Mouse (Mus musculus) embryonic facial prominence, embryonic 13.5 days (tissue): Measurements from ENCODE around the gene Kcna7. TPM values are rescaled to one million over a fixed set of nuclear protein-coding genes. Genes with fewer than 3 reads are reported as not detected.
"Not testable (repeated sequence)": the region's sequence is repeated elsewhere in the genome, so short reads cannot be mapped to it uniquely, and the experiment has no call there.

Experiments used
- ATAC-seq: fragments of 200-750 bp; cut with Nextera tagmentation; 2 replicates; pipeline ENCODE4 v1.8.0; 2017; ENCODE audit warnings: low read depth; ENCODE audit not compliant: insufficient number of reproducible peaks, insufficient read depth, low FRiP score, low TSS enrichment
- H3K27ac ChIP-seq: fragments of 300-500 bp; sonication (generic); 2 replicates; pipeline ENCODE4 v1.5.1; 2015; ENCODE audit warnings: moderate library complexity, mild to moderate bottlenecking, inconsistent platforms
- H3K27me3 ChIP-seq: fragments of 300-500 bp; sonication (generic); 2 replicates; pipeline ENCODE4 v1.6.1; 2015; ENCODE audit warnings: mild to moderate bottlenecking, inconsistent platforms
- H3K36me3 ChIP-seq: fragments of 300-500 bp; sonication (generic); 2 replicates; pipeline ENCODE4 v1.6.1; 2015; ENCODE audit warnings: mild to moderate bottlenecking, inconsistent platforms
- H3K4me1 ChIP-seq: fragments of 300-500 bp; sonication (generic); 2 replicates; pipeline ENCODE4 v1.6.1; 2015; ENCODE audit warnings: inconsistent platforms
- H3K4me2 ChIP-seq: fragments of 300-500 bp; sonication (generic); 2 replicates; pipeline ENCODE4 v1.6.1; 2015; ENCODE audit warnings: moderate library complexity, mild to moderate bottlenecking, inconsistent platforms
- H3K4me3 ChIP-seq: fragments of 300-500 bp; sonication (generic); 2 replicates; pipeline ENCODE4 v1.5.1; 2015; ENCODE audit warnings: mild to moderate bottlenecking, inconsistent platforms
- H3K9ac ChIP-seq: fragments of 300-500 bp; sonication (generic); 2 replicates; pipeline ENCODE4 v1.6.1; 2015; ENCODE audit warnings: mild to moderate bottlenecking, inconsistent platforms
- H3K9me3 ChIP-seq: fragments of 300-500 bp; sonication (generic); 2 replicates; pipeline ENCODE4 v1.6.1; 2016; ENCODE audit warnings: inconsistent platforms
- WGBS: fragments of 180-500 bp; shearing (Covaris S2); methylation state at CpG from one replicate; pipeline ENCODE4 v1.1.7; 2015; ENCODE audit warnings: mixed read lengths; 5-methylcytosine and 5-hydroxymethylcytosine counted together
- polyA plus RNA-seq: library from polyadenylated mRNA; unstranded; fragments of >200 nt; fragmentation: Nextera tagmentation; extraction: Ambion mirVana; gene quantifications from 2 replicates; pipeline ENCODE4 v1.2.1, GENCODE M21; 2015

The Kcna7 gene
- polyA plus RNA-seq, 1 experiment from 2014 or later = not detected

- ATAC-seq = peak; percentile 95
- Histone ChIP-seq H3K27ac (peak within 1 kb of the TSS; percentile 99), H3K4me3 (peak within 1 kb of the TSS; percentile 61), H3K9ac (peak within 1 kb of the TSS; percentile 91), H3K4me1 (peaks cover 17% of the 10 kb centered on the region), H3K9me3 (no peaks in the 10 kb centered on the region), H3K4me2 (peak within 1 kb of the TSS; percentile 95), H3K27me3 (no peaks in the 10 kb centered on the region), H3K36me3 (peaks cover 19% of the 10 kb centered on the region)
- WGBS = under 1% methylated on average over 60 of the region's 60 CpGs
Observed at GRCm38 (mm10) chr7:45395578-45396336, 9.7 kb upstream of the Kcna7 start, which contains the start of gene Snrnp70. Snrnp70 (minus strand) TSS chr7:45395742.

- not testable (repeated sequence) for H3K27me3 ChIP-seq, H3K9me3 ChIP-seq, H3K9ac ChIP-seq, ATAC-seq
- Histone ChIP-seq H3K4me3 (peak overlapping the region; percentile 61), H3K27ac (peak overlapping the region; percentile 85), H3K36me3 (peaks cover 15% of the 10 kb centered on the region), H3K4me1 (peaks cover 17% of the 10 kb centered on the region), H3K4me2 (peak overlapping the region; percentile 61)
- 9% methylated on average over 3 of the region's 3 CpGs for WGBS
Observed at GRCm38 (mm10) chr7:45396337-45396775, 9.1 kb upstream of the Kcna7 start.

- Histone ChIP-seq H3K4me2 (no peak overlapping the region), H3K4me1 (peaks cover 17% of the 10 kb centered on the region), H3K27ac (no peak overlapping the region), H3K9me3 (no peaks in the 10 kb centered on the region), H3K9ac (no peak overlapping the region), H3K4me3 (no peak overlapping the region), H3K36me3 (peaks cover 10% of the 10 kb centered on the region), H3K27me3 (no peaks in the 10 kb centered on the region)
- ATAC-seq = no peak
- WGBS = 84% methylated on average over 2 of the region's 2 CpGs
Observed at GRCm38 (mm10) chr7:45396787-45397186, 8.7 kb upstream of the Kcna7 start.

- H3K4me1 ChIP-seq = peaks cover 14% of the 10 kb centered on the region
- 0 out of 2 replicates have a peak overlapping the region, but pooled peaks have one; percentile 27 for H3K9ac ChIP-seq
- H3K27ac ChIP-seq = no peak overlapping the region
- no peaks in the 10 kb centered on the region for H3K9me3 ChIP-seq
- WGBS = 58% methylated on average over 10 of the region's 10 CpGs
- ATAC-seq = no peak
- no peak overlapping the region for H3K4me3 ChIP-seq
- peaks cover 18% of the 10 kb centered on the region for H3K27me3 ChIP-seq
- H3K36me3 ChIP-seq = no peaks in the 10 kb centered on the region
- no peak overlapping the region for H3K4me2 ChIP-seq
Observed at GRCm38 (mm10) chr7:45401521-45402085, 3.9 kb upstream of the Kcna7 start.

- no peaks in the 10 kb centered on the region for H3K9me3 ChIP-seq
- peaks cover 39% of the 10 kb centered on the region for H3K27me3 ChIP-seq
- no peak overlapping the region for H3K27ac ChIP-seq
- no peak overlapping the region for H3K4me2 ChIP-seq
- H3K4me3 ChIP-seq = no peak overlapping the region
- 45% methylated on average over 6 of the region's 6 CpGs for WGBS
- peaks cover 16% of the 10 kb centered on the region for H3K4me1 ChIP-seq
- no peaks in the 10 kb centered on the region for H3K36me3 ChIP-seq
- ATAC-seq = no peak
- H3K9ac ChIP-seq = no peak overlapping the region
Observed at GRCm38 (mm10) chr7:45403532-45404261, 1.8 kb upstream of the Kcna7 start.

GRCm38 (mm10) chr7:45406157-45407156, 1.0 kb downstream of the Kcna7 start:
- Histone ChIP-seq H3K27me3 (peaks cover 67% of the 10 kb centered on the region), H3K9me3 (no peaks in the 10 kb centered on the region), H3K4me2 (peak overlapping the region; percentile 74), H3K36me3 (no peaks in the 10 kb centered on the region), H3K4me3 (peak overlapping the region; percentile 47), H3K4me1 (peaks cover 16% of the 10 kb centered on the region), H3K27ac (no peak overlapping the region), H3K9ac (peak overlapping the region; percentile 65)
- no peak for ATAC-seq
- 2% methylated on average over 107 of the region's 114 CpGs for WGBS

- Histone ChIP-seq H3K4me3 (0 out of 2 replicates have a peak overlapping the region, but pooled peaks have one; percentile 47), H3K4me2 (no peak overlapping the region), H3K27ac (no peak overlapping the region), H3K27me3 (peaks cover 79% of the 10 kb centered on the region), H3K9ac (no peak overlapping the region), H3K36me3 (no peaks in the 10 kb centered on the region), H3K4me1 (peaks cover 16% of the 10 kb centered on the region), H3K9me3 (no peaks in the 10 kb centered on the region)
- ATAC-seq = no peak
- WGBS = 78% methylated on average over 10 of the region's 10 CpGs
Observed at GRCm38 (mm10) chr7:45407836-45408235, 2.4 kb downstream of the Kcna7 start.

GRCm38 (mm10) chr7:45408351-45408750, 2.9 kb downstream of the Kcna7 start:
- Histone ChIP-seq H3K9ac (no peak overlapping the region), H3K4me2 (no peak overlapping the region), H3K9me3 (no peaks in the 10 kb centered on the region), H3K4me1 (peaks cover 21% of the 10 kb centered on the region), H3K4me3 (no peak overlapping the region), H3K27me3 (peaks cover 84% of the 10 kb centered on the region), H3K36me3 (no peaks in the 10 kb centered on the region), H3K27ac (no peak overlapping the region)
- 66% methylated on average over 7 of the region's 7 CpGs for WGBS
- no peak for ATAC-seq

GRCm38 (mm10) chr7:45408949-45409348, 3.5 kb downstream of the Kcna7 start:
- WGBS = 90% methylated on average over 17 of the region's 17 CpGs

GRCm38 (mm10) chr7:45409497-45410163, 4.2 kb downstream of the Kcna7 start:
- H3K27me3 ChIP-seq = peaks cover 96% of the 10 kb centered on the region
- no peak overlapping the region for H3K9ac ChIP-seq
- H3K9me3 ChIP-seq = no peaks in the 10 kb centered on the region
- ATAC-seq = no peak
- 87% methylated on average over 8 of the region's 8 CpGs for WGBS
- H3K36me3 ChIP-seq = no peaks in the 10 kb centered on the region
- H3K4me3 ChIP-seq = no peak overlapping the region
- H3K4me2 ChIP-seq = no peak overlapping the region
- H3K4me1 ChIP-seq = peaks cover 29% of the 10 kb centered on the region
- no peak overlapping the region for H3K27ac ChIP-seq

More at GRCm38 (mm10) chr7:45408949-45409348, 3.5 kb downstream of the Kcna7 start:
- Histone ChIP-seq H3K9ac (no peak overlapping the region), H3K27ac (no peak overlapping the region), H3K4me2 (no peak overlapping the region), H3K4me1 (peaks cover 25% of the 10 kb centered on the region), H3K4me3 (no peak overlapping the region), H3K27me3 (peaks cover 90% of the 10 kb centered on the region), H3K9me3 (no peaks in the 10 kb centered on the region), H3K36me3 (no peaks in the 10 kb centered on the region)
- ATAC-seq = no peak
